Mouse (Mus musculus) lung, embryonic 16.5 days (tissue): ENCODE measurements around the gene Olfr1375. TPM values are rescaled to one million over a fixed set of nuclear protein-coding genes. Genes with fewer than 3 reads are reported as not detected.
"Not testable (repeated sequence)": the region's sequence is repeated elsewhere in the genome, so short reads cannot be mapped to it uniquely, and the experiment has no call there.

ENCODE experiments used
- ATAC-seq: fragments of 200-750 bp; cut with Nextera tagmentation; 2 replicates; pipeline ENCODE4 v1.8.0; 2017; ENCODE audit warnings: low read depth, mild to moderate bottlenecking, moderate library complexity
- H3K27ac ChIP-seq: fragments of 300-500 bp; sonication (generic); 2 replicates; pipeline ENCODE4 v1.5.1; 2014; ENCODE audit warnings: mild to moderate bottlenecking, control low read depth, low read length
- H3K27me3 ChIP-seq: fragments of 300-500 bp; sonication (generic); 2 replicates; pipeline ENCODE4 v1.6.1; 2014; ENCODE audit warnings: low read depth, low read length, mixed read lengths; ENCODE audit not compliant: control insufficient read depth, insufficient read depth
- H3K36me3 ChIP-seq: fragments of 300-500 bp; sonication (generic); 2 replicates; pipeline ENCODE4 v1.6.1; 2014; ENCODE audit warnings: low read length; ENCODE audit not compliant: control insufficient read depth, insufficient read depth
- H3K4me1 ChIP-seq: fragments of 300-500 bp; sonication (generic); replicated peaks from 2 replicates; pipeline ENCODE4 v1.6.1; 2014; ENCODE audit warnings: low read length, mixed read lengths; ENCODE audit not compliant: control insufficient read depth, insufficient read depth
- H3K4me2 ChIP-seq: fragments of 300-500 bp; sonication (generic); 2 replicates; pipeline ENCODE4 v1.6.1; 2014; ENCODE audit warnings: low read depth, low read length, control low read depth
- H3K4me3 ChIP-seq: fragments of 300-500 bp; sonication (generic); 2 replicates; pipeline ENCODE4 v1.5.1; 2014; ENCODE audit warnings: mild to moderate bottlenecking, low read length, control low read depth
- H3K9ac ChIP-seq: fragments of 300-500 bp; sonication (generic); 2 replicates; pipeline ENCODE4 v1.6.1; 2014; ENCODE audit warnings: low read length, control low read depth
- H3K9me3 ChIP-seq: fragments of 300-500 bp; sonication (generic); 2 replicates; pipeline ENCODE4 v1.6.1; 2016; ENCODE audit warnings: low read length; ENCODE audit not compliant: control insufficient read depth
- WGBS: fragments of 180-500 bp; shearing (Covaris S2); extraction: QIAGEN DNeasy Blood & Tissue Kit; methylation state at CpG from one replicate; pipeline ENCODE4 v1.1.7; 2014; 5-methylcytosine and 5-hydroxymethylcytosine counted together
- polyA plus RNA-seq: library from polyadenylated mRNA; unstranded; fragments of >200 nt; fragmentation: Nextera tagmentation; extraction: Ambion mirVana; gene quantifications from 2 replicates; pipeline ENCODE4 v1.2.1, GENCODE M21; 2015

The Olfr1375 gene
- not detected in 2 replicates for polyA plus RNA-seq

- WGBS = 42% methylated on average over 3 of the region's 3 CpGs
- H3K4me2 ChIP-seq, H3K4me3 ChIP-seq, H3K9ac ChIP-seq, H3K27ac ChIP-seq, H3K4me1 ChIP-seq, H3K36me3 ChIP-seq, H3K9me3 ChIP-seq, ATAC-seq, H3K27me3 ChIP-seq: not testable (repeated sequence)
Observed at GRCm38 (mm10) chr11:51047809-51048208, at the start of gene Olfr1375. Gene Olfr1375 (plus strand): TSS chr11:51048109.

- Histone ChIP-seq H3K4me1 (no peaks in the 10 kb centered on the region), H3K27me3 (no peaks in the 10 kb centered on the region), H3K4me3 (no peak within 1 kb of the TSS), H3K36me3 (no peaks in the 10 kb centered on the region), H3K9me3 (no peaks in the 10 kb centered on the region), H3K27ac (no peak within 1 kb of the TSS), H3K9ac (no peak within 1 kb of the TSS), H3K4me2 (no peak within 1 kb of the TSS)
- 66% methylated on average over 5 of the region's 5 CpGs for WGBS
- no peak for ATAC-seq
Observed at GRCm38 (mm10) chr11:51003296-51003695, 44.6 kb upstream of the Olfr1375 start, which contains the start of gene Olfr51. Gene Olfr51 (plus strand): TSS chr11:51003596.

- no peaks in the 10 kb centered on the region for H3K36me3 ChIP-seq
- H3K4me1 ChIP-seq = no peaks in the 10 kb centered on the region
- H3K9ac ChIP-seq = no peak overlapping the region
- no peak for ATAC-seq
- no peaks in the 10 kb centered on the region for H3K9me3 ChIP-seq
- no peaks in the 10 kb centered on the region for H3K27me3 ChIP-seq
- H3K27ac ChIP-seq = no peak overlapping the region
- no peak overlapping the region for H3K4me3 ChIP-seq
- no peak overlapping the region for H3K4me2 ChIP-seq
- WGBS = 39% methylated on average over 5 of the region's 5 CpGs
Observed at GRCm38 (mm10) chr11:51011821-51012220, 36.1 kb upstream of the Olfr1375 start.

- 52% methylated on average over 1 of the region's 1 CpGs for WGBS
- no peak within 1 kb of the TSS for H3K4me2 ChIP-seq
- no peaks in the 10 kb centered on the region for H3K27me3 ChIP-seq
- no peaks in the 10 kb centered on the region for H3K36me3 ChIP-seq
- H3K9me3 ChIP-seq = no peaks in the 10 kb centered on the region
- no peak within 1 kb of the TSS for H3K4me3 ChIP-seq
- H3K9ac ChIP-seq = no peak within 1 kb of the TSS
- ATAC-seq = no peak
- H3K27ac ChIP-seq = no peak within 1 kb of the TSS
- H3K4me1 ChIP-seq = no peaks in the 10 kb centered on the region
Observed at GRCm38 (mm10) chr11:51013936-51014335, 34.0 kb upstream of the Olfr1375 start, which contains the start of gene Olfr54. Gene Olfr54 (plus strand): TSS chr11:51014236.

- H3K36me3 ChIP-seq = no peaks in the 10 kb centered on the region
- H3K9ac ChIP-seq = no peak overlapping the region
- H3K27ac ChIP-seq = no peak overlapping the region
- no peaks in the 10 kb centered on the region for H3K27me3 ChIP-seq
- 43% methylated on average over 2 of the region's 2 CpGs for WGBS
- H3K9me3 ChIP-seq = no peaks in the 10 kb centered on the region
- no peak for ATAC-seq
- no peak overlapping the region for H3K4me3 ChIP-seq
- H3K4me2 ChIP-seq = no peak overlapping the region
- H3K4me1 ChIP-seq = no peaks in the 10 kb centered on the region
Observed at GRCm38 (mm10) chr11:51016341-51016740, 31.6 kb upstream of the Olfr1375 start.

- not testable (repeated sequence) for ATAC-seq, H3K27ac ChIP-seq, H3K9me3 ChIP-seq, H3K9ac ChIP-seq, H3K27me3 ChIP-seq, H3K4me1 ChIP-seq, H3K4me2 ChIP-seq, H3K36me3 ChIP-seq, H3K4me3 ChIP-seq
- 72% methylated on average over 8 of the region's 11 CpGs for WGBS
Observed at GRCm38 (mm10) chr11:51026811-51027210, 21.1 kb upstream of the Olfr1375 start.

- H3K4me3 ChIP-seq, ATAC-seq, H3K9ac ChIP-seq, H3K4me2 ChIP-seq, H3K27me3 ChIP-seq, H3K27ac ChIP-seq, H3K9me3 ChIP-seq, H3K36me3 ChIP-seq, H3K4me1 ChIP-seq: not testable (repeated sequence)
- 79% methylated on average over 8 of the region's 8 CpGs for WGBS
Observed at GRCm38 (mm10) chr11:51029381-51029780, 18.5 kb upstream of the Olfr1375 start.

- no peak for ATAC-seq
- H3K4me2 ChIP-seq = no peak overlapping the region
- H3K4me3 ChIP-seq = no peak overlapping the region
- H3K4me1 ChIP-seq = no peaks in the 10 kb centered on the region
- H3K27me3 ChIP-seq = no peaks in the 10 kb centered on the region
- no peak overlapping the region for H3K9ac ChIP-seq
- 73% methylated on average over 2 of the region's 2 CpGs for whole genome bisulfite sequencing
- H3K27ac ChIP-seq = no peak overlapping the region
- H3K9me3 ChIP-seq = no peaks in the 10 kb centered on the region
- H3K36me3 ChIP-seq = no peaks in the 10 kb centered on the region
Observed at GRCm38 (mm10) chr11:51030225-51030624, 17.7 kb upstream of the Olfr1375 start.

GRCm38 (mm10) chr11:51032851-51033250 is 15.1 kb upstream of the Olfr1375 start:
- Histone ChIP-seq H3K9me3 (no peaks in the 10 kb centered on the region), H3K36me3 (no peaks in the 10 kb centered on the region), H3K4me2 (no peak overlapping the region), H3K9ac (no peak overlapping the region), H3K4me3 (no peak overlapping the region), H3K4me1 (no peaks in the 10 kb centered on the region), H3K27me3 (no peaks in the 10 kb centered on the region), H3K27ac (no peak overlapping the region)
- no peak for ATAC-seq
- WGBS = 17% methylated on average over 1 of the region's 1 CpGs

GRCm38 (mm10) chr11:51034141-51034540 is 13.8 kb upstream of the Olfr1375 start:
- H3K4me2 ChIP-seq, H3K4me3 ChIP-seq, H3K4me1 ChIP-seq, H3K27ac ChIP-seq, H3K9me3 ChIP-seq, H3K9ac ChIP-seq, ATAC-seq, H3K27me3 ChIP-seq, H3K36me3 ChIP-seq: not testable (repeated sequence)
